Mouse (Mus musculus) small intestine, adult 2 months (tissue): ENCODE data around the gene Tbxas1.

ENCODE experiments used
- CTCF ChIP-seq: fragments of 200-500 bp; IDR thresholded peaks from 2 replicates; pipeline ENCODE4 v1.5.1; 2012; ENCODE audit warnings: low read depth, mild to moderate bottlenecking, control low read depth, inconsistent platforms, low read length, moderate library complexity, mixed read lengths; ENCODE audit not compliant: insufficient replicate concordance, insufficient read length; ENCODE audit errors: extremely low read depth
- POLR2A ChIP-seq: fragments of 200-500 bp; IDR thresholded peaks from 2 replicates; pipeline ENCODE4 v1.6.1; 2012; ENCODE audit warnings: low read depth, mild to moderate bottlenecking, control low read depth, inconsistent platforms, low read length, moderate library complexity

DNA sequence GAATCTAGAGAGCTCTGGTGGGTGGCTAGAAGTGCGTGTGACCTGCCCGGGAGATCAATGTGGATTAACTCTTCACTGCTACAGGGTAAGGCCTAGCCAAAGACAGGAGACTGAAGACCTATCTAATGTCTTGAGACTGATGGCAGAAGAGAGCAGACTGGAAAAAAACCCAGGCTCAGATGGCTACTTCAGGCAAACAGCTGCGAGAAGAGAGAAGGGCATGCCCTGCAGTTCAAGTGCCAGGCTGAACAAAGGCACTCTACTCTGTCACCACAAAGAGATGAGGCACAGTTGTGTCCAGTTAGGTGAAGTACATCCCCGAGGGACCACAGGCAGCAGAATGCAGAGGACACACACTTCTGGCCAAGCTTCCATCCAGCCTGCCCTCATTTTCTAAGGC, 37.1 kb upstream of the Tbxas1 start:
- TF ChIP-seq CTCF: no peak
- TF ChIP-seq POLR2A: no peak
